Mouse (Mus musculus) hindbrain, postnatal 0 days (tissue): ENCODE results near the gene Zfp799. TPM values are rescaled to one million over a fixed set of nuclear protein-coding genes. Genes with fewer than 3 reads are reported as not detected.

Experiments used
- ATAC-seq: fragments of 200-750 bp; cut with Nextera tagmentation; 2 replicates; pipeline ENCODE4 v1.8.0; 2017; ENCODE audit warnings: mild to moderate bottlenecking, moderate TSS enrichment, moderate library complexity
- DNase-seq: peaks from one replicate; pipeline ENCODE4 v3.0.0-alpha.2; 2015; ENCODE audit warnings: low spot score
- H3K27ac ChIP-seq: fragments of 300-500 bp; sonication (generic); 2 replicates; pipeline ENCODE4 v1.5.1; 2014; ENCODE audit warnings: mild to moderate bottlenecking
- H3K27me3 ChIP-seq: fragments of 300-500 bp; sonication (generic); 2 replicates; pipeline ENCODE4 v1.6.1; 2014; ENCODE audit warnings: low read length, mixed read lengths; ENCODE audit not compliant: insufficient read depth
- H3K36me3 ChIP-seq: fragments of 300-500 bp; sonication (generic); 2 replicates; pipeline ENCODE4 v1.6.1; 2014; ENCODE audit warnings: low read length, mixed read lengths; ENCODE audit not compliant: insufficient read depth
- H3K4me1 ChIP-seq: fragments of 300-500 bp; sonication (generic); 2 replicates; pipeline ENCODE4 v1.6.1; 2014; ENCODE audit warnings: antibody characterized with exemption, low read length, mixed read lengths; ENCODE audit not compliant: insufficient read depth
- H3K4me2 ChIP-seq: fragments of 300-500 bp; sonication (generic); 2 replicates; pipeline ENCODE4 v1.6.1; 2014; ENCODE audit warnings: low read depth, mild to moderate bottlenecking, low read length, moderate library complexity, mixed read lengths
- H3K4me3 ChIP-seq: fragments of 300-500 bp; sonication (generic); 2 replicates; pipeline ENCODE4 v1.5.1; 2014; ENCODE audit warnings: low read length
- H3K9ac ChIP-seq: fragments of 300-500 bp; sonication (generic); replicated peaks from 2 replicates; pipeline ENCODE4 v1.6.1; 2014; ENCODE audit warnings: mild to moderate bottlenecking, low read length, moderate library complexity, mixed read lengths
- H3K9me3 ChIP-seq: fragments of 300-500 bp; sonication (generic); 2 replicates; pipeline ENCODE4 v1.6.1; 2016; ENCODE audit warnings: low read length, mixed read lengths
- CTCF ChIP-seq: IDR thresholded peaks from 2 replicates; pipeline ENCODE4 v1.5.1; 2016; ENCODE audit warnings: antibody characterized with exemption, control low read depth, low read depth
- WGBS: fragments of 180-500 bp; shearing (Covaris S2); extraction: QIAGEN DNeasy Blood & Tissue Kit; methylation state at CpG from one replicate; pipeline ENCODE4 v1.1.7; 2014; 5-methylcytosine and 5-hydroxymethylcytosine counted together
- polyA plus RNA-seq: library from polyadenylated mRNA; unstranded; fragments of >200 nt; fragmentation: Nextera tagmentation; extraction: Ambion mirVana; gene quantifications from 2 replicates; pipeline ENCODE4 v1.2.1, GENCODE M21; 2015
- total RNA-seq: library from RNA; depleted of rRNA; stranded (reverse); fragments of >200 nt; gene quantifications from 2 replicates; pipeline ENCODE4 v1.2.3, GENCODE M21; 2014

Zfp799 gene
- total and polyA plus RNA-seq, 2 experiments from 2014 or later: 12.4 to 15.3 TPM

- Histone ChIP-seq H3K9me3 (no peaks in the 10 kb centered on the region), H3K27ac (no peak overlapping the region), H3K36me3 (no peaks in the 10 kb centered on the region), H3K27me3 (no peaks in the 10 kb centered on the region), H3K4me3 (no peak overlapping the region), H3K4me2 (no peak overlapping the region), H3K4me1 (no peaks in the 10 kb centered on the region), H3K9ac (no peak overlapping the region)
- TF ChIP-seq CTCF: no peak
- DNase-seq: no peak
- ATAC-seq: no peak
- 26% methylated on average over 7 of the region's 7 CpGs for WGBS
Measured at GRCm38 (mm10) chr17:32851581-32851980, 21.5 kb upstream of the Zfp799 start.

GRCm38 (mm10) chr17:32841388-32841787 lies 11.3 kb upstream of the Zfp799 start:
- Histone ChIP-seq H3K36me3 (no peaks in the 10 kb centered on the region), H3K4me1 (no peaks in the 10 kb centered on the region), H3K4me3 (no peak overlapping the region), H3K9me3 (0 out of 2 replicates have a peak, but pooled peaks cover 5% of the 10 kb centered on the region), H3K27ac (no peak overlapping the region), H3K27me3 (no peaks in the 10 kb centered on the region), H3K4me2 (no peak overlapping the region), H3K9ac (no peak overlapping the region)
- no peak for ATAC-seq
- DNase-seq: no peak
- WGBS: 30% methylated on average over 2 of the region's 2 CpGs
- TF ChIP-seq CTCF: no peak

- ATAC-seq: no peak
- H3K9ac ChIP-seq: no peak overlapping the region
- DNase-seq: no peak
Measured at GRCm38 (mm10) chr17:32839083-32839802, 9.2 kb upstream of the Zfp799 start.

GRCm38 (mm10) chr17:32830418-32830782 lies 339 bp upstream of the Zfp799 start:
- WGBS: 32% methylated on average over 3 of the region's 3 CpGs
- peaks cover 12% of the 10 kb centered on the region for H3K4me1 ChIP-seq
- no peaks in the 10 kb centered on the region for H3K36me3 ChIP-seq
- no peak for ATAC-seq
- no peak overlapping the region for H3K27ac ChIP-seq
- no peaks in the 10 kb centered on the region for H3K9me3 ChIP-seq
- H3K9ac ChIP-seq: no peak overlapping the region; the same call in 1 of the 2 replicates
- H3K4me3 ChIP-seq: peak overlapping the region; percentile 87
- H3K4me2 ChIP-seq: peak overlapping the region; percentile 83
- no peak for DNase-seq
- no peaks in the 10 kb centered on the region for H3K27me3 ChIP-seq
- TF ChIP-seq CTCF: no peak

More at GRCm38 (mm10) chr17:32839083-32839802, 9.2 kb upstream of the Zfp799 start:
- Histone ChIP-seq H3K9me3 (0 out of 2 replicates have a peak, but pooled peaks cover 5% of the 10 kb centered on the region), H3K27me3 (no peaks in the 10 kb centered on the region), H3K27ac (no peak overlapping the region), H3K36me3 (no peaks in the 10 kb centered on the region), H3K4me1 (no peaks in the 10 kb centered on the region), H3K4me3 (no peak overlapping the region), H3K4me2 (no peak overlapping the region)
- no peak for TF ChIP-seq CTCF
- 38% methylated on average over 15 of the region's 15 CpGs for WGBS

GRCm38 (mm10) chr17:32816074-32816784 lies 13.8 kb downstream of the Zfp799 start:
- no peak overlapping the region for H3K27ac ChIP-seq
- H3K27me3 ChIP-seq: no peaks in the 10 kb centered on the region
- no peak overlapping the region for H3K9ac ChIP-seq
- peaks cover 24% of the 10 kb centered on the region for H3K36me3 ChIP-seq
- H3K4me2 ChIP-seq: no peak overlapping the region
- no peaks in the 10 kb centered on the region for H3K4me1 ChIP-seq
- no peak for TF ChIP-seq CTCF
- no peaks in the 10 kb centered on the region for H3K9me3 ChIP-seq
- H3K4me3 ChIP-seq: no peak overlapping the region
- ATAC-seq (no peak), DNase-seq (no peak)
- 45% methylated on average over 1 of the region's 1 CpGs for WGBS

GRCm38 (mm10) chr17:32814136-32814535 lies 15.9 kb downstream of the Zfp799 start:
- H3K4me2 ChIP-seq: no peak overlapping the region
- no peak overlapping the region for H3K27ac ChIP-seq
- H3K4me1 ChIP-seq: no peaks in the 10 kb centered on the region
- ATAC-seq (no peak), DNase-seq (no peak)
- H3K36me3 ChIP-seq: peaks cover 5% of the 10 kb centered on the region; the same call in 1 of the 2 replicates
- WGBS: 80% methylated on average over 7 of the region's 7 CpGs
- no peak for TF ChIP-seq CTCF
- H3K9me3 ChIP-seq: no peaks in the 10 kb centered on the region
- H3K4me3 ChIP-seq: no peak overlapping the region
- H3K9ac ChIP-seq: no peak overlapping the region
- no peaks in the 10 kb centered on the region for H3K27me3 ChIP-seq
